Mouse (Mus musculus): ENCODE results near the gene Gm11027. TPM values are rescaled to one million over a fixed set of nuclear protein-coding genes. Genes with fewer than 3 reads are reported as not detected.
"Not testable (repeated sequence)": the region's sequence is repeated elsewhere in the genome, so short reads cannot be mapped to it uniquely, and the experiment has no call there.

The Gm11027 gene
- polyA plus RNA-seq (2011; ENCODE audit: insufficient read depth, insufficient read length, low replicate concordance, missing spikeins), result not detected in 2 replicates

DNA sequence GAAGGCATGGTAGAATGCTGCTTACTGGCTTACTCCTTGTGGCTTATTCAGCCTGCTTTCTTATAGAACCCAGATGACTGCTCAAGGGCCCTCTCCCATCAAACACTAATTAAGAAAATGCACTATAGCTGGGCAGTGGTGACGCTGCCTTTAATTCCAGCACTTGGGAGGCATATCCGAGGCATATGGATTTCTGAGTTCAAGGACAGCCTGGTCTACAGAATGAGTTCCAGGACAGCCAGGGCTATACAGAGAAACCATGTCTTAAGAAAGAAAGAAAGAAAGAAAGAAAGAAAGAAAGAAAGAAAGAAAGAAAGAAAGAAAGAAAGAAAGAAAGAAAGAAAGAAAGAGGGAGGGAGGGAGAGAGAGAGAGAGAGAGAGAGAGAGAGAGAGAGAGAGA, at the start of gene Gm11027:
Gene Gm11027, plus strand, starts transcription at position 301 of the 400 bp plus-strand sequence.
- 90% methylated on average over 2 of the region's 2 CpGs for WGBS
- H3K4me1 ChIP-seq (ENCODE audit: control insufficient read depth, insufficient read depth, low read length); H3K4me3 ChIP-seq (replicated peaks; ENCODE audit: control insufficient read depth, low read depth, low read length); H3K27ac ChIP-seq (ENCODE audit: control insufficient read depth, insufficient read depth, low read depth, low read length, poor library complexity): not testable (repeated sequence)

DNA sequence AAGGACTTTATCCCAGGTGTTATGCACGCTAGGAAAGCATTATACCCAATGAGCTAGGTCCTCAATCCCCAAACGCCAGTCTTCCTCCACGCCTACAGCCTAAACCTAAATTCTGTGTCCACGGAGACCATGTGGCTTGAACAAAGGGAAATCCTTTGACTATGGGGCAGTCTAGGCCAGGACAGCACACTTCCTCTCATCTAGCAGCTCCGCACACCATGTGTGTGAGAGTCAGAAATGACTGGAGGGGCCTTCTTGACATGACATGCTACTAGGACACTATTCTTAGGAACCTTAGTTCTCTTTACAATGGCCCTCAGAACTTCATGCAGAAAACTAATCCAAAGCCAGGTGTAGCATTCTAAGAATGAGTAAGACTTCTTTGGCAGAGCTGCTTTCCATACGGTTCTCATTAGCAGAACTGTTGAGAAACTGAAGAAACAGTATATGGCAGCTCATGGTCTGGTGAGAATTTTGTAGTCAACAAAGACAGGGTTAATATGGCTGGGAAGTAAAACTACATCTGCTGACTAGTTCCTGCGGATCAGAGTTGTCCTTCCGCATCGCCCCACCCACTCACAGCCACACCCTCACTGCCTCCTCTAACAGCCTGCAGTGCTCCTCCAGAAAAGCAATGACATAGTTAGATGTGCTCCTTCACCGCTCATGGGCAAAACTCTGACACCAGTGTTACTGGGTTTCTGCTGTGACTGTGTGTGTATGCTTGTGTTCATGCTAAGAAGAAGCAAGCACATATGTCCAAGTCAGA, 48.7 kb upstream of the Gm11027 start:
- Histone ChIP-seq H3K4me1 (ENCODE audit: control insufficient read depth, insufficient read depth, low read length) (no peaks in the 10 kb centered on the region), H3K27ac (ENCODE audit: control insufficient read depth, insufficient read depth, low read depth, low read length, poor library complexity) (no peak overlapping the region), H3K4me3 (replicated peaks; ENCODE audit: control insufficient read depth, low read depth, low read length) (no peak overlapping the region)
- TF ChIP-seq CTCF (IDR thresholded peaks at IDR 0.05; ENCODE audit: control insufficient read depth, insufficient read depth, low read length) (no peak), POLR2A (IDR thresholded peaks at IDR 0.05; ENCODE audit: borderline replicate concordance, control insufficient read depth, low read depth, low read length) (no peak)
- WGBS, result 87% methylated on average over 10 of the region's 10 CpGs

DNA sequence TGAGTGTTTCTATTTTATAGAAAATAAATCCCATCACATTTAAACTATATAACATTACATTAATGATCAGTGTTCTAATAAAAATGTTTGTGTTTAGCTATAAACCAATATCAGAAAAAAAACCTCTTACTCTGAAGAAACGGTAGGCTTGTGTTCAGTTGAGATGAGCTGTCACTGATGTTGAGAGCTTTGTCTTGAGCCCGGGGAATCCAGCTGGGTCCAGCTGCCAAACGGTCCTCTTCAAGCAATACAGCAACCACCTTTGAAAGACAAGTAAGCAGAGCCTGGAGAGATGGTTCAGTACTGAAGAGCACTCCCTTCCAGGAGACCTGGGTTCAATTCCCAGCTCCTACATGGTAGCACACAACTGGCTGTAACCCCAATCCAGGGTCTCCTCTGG, 45.7 kb upstream of the Gm11027 start:
- 89% methylated on average over 3 of the region's 3 CpGs for WGBS
- no peak for TF ChIP-seq POLR2A (IDR thresholded peaks at IDR 0.05; ENCODE audit: borderline replicate concordance, control insufficient read depth, low read depth, low read length)
- TF ChIP-seq CTCF (IDR thresholded peaks at IDR 0.05; ENCODE audit: control insufficient read depth, insufficient read depth, low read length), result no peak
- no peak overlapping the region for H3K4me3 ChIP-seq (replicated peaks; ENCODE audit: control insufficient read depth, low read depth, low read length)
- no peak overlapping the region for H3K27ac ChIP-seq (ENCODE audit: control insufficient read depth, insufficient read depth, low read depth, low read length, poor library complexity)
- H3K4me1 ChIP-seq (ENCODE audit: control insufficient read depth, insufficient read depth, low read length), result no peaks in the 10 kb centered on the region

DNA sequence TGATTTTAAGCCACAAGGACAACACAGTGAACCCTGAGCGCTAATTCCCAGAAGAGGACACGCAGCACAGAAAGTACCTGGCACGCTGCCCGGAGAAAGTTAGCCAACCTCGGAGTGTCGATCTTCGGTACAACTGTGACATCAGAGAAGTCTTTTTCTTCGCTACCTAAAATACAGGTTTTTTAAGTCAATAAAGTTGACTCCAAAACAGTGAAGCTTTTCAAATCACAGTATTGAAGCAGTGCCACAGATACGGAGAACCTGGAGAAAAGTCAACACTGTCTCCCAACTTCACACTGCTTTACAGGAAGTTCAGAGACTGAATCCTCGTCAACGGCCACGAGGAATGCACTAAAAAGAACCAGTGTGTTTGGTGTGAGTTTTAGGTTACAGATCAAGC, 43.6 kb upstream of the Gm11027 start:
- Histone ChIP-seq H3K27ac (ENCODE audit: control insufficient read depth, insufficient read depth, low read depth, low read length, poor library complexity) (no peak overlapping the region), H3K4me1 (ENCODE audit: control insufficient read depth, insufficient read depth, low read length) (no peaks in the 10 kb centered on the region), H3K4me3 (replicated peaks; ENCODE audit: control insufficient read depth, low read depth, low read length) (no peak overlapping the region)
- TF ChIP-seq CTCF (IDR thresholded peaks at IDR 0.05; ENCODE audit: control insufficient read depth, insufficient read depth, low read length) (no peak), POLR2A (IDR thresholded peaks at IDR 0.05; ENCODE audit: borderline replicate concordance, control insufficient read depth, low read depth, low read length) (no peak)
- 74% methylated on average over 12 of the region's 12 CpGs for WGBS

DNA sequence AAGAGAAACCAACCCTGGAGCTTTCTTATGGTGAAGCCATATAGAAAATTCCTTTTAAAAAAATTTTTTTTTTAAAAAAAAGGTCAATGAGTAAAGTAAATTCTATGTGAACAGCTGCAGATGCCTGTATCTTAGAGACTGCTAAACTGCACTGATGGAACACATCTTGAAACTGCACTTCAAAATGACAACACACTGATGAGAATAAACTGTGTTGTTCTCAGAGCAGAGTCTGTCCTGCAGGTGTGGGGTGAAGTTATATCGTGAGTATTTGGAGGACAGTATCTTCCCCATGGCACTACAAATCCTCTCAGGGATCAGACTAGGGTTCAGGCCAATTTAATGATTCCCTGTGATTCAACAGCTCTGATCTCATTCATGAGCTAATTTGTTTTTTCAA, 43.1 kb upstream of the Gm11027 start:
- no peak overlapping the region for H3K27ac ChIP-seq (ENCODE audit: control insufficient read depth, insufficient read depth, low read depth, low read length, poor library complexity)
- TF ChIP-seq CTCF (IDR thresholded peaks at IDR 0.05; ENCODE audit: control insufficient read depth, insufficient read depth, low read length) (no peak), POLR2A (IDR thresholded peaks at IDR 0.05; ENCODE audit: borderline replicate concordance, control insufficient read depth, low read depth, low read length) (no peak)
- H3K4me1 ChIP-seq (ENCODE audit: control insufficient read depth, insufficient read depth, low read length), result no peaks in the 10 kb centered on the region
- no peak overlapping the region for H3K4me3 ChIP-seq (replicated peaks; ENCODE audit: control insufficient read depth, low read depth, low read length)
- 80% methylated on average over 1 of the region's 1 CpGs for WGBS

DNA sequence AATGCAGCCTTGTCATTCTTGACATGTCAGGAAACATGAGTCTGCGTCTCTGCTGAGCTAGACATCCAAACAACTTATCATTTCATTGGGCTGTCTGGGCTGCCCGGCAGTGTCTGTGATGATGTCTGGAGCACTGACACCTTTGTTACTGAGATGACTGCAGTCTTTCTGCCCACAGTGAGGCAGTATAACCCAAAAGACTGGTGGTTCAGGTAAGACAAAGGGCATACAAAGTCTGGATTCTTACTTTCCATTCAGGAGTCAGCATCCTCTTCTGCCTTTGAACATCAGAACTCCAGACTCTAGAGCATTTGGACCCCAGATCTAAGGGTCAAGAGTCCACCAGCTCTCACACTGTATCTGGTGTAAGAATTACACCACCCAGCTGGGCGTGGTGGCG, 39.8 kb upstream of the Gm11027 start:
- Histone ChIP-seq H3K4me3 (replicated peaks; ENCODE audit: control insufficient read depth, low read depth, low read length) (no peak overlapping the region), H3K4me1 (ENCODE audit: control insufficient read depth, insufficient read depth, low read length) (no peaks in the 10 kb centered on the region), H3K27ac (ENCODE audit: control insufficient read depth, insufficient read depth, low read depth, low read length, poor library complexity) (no peak overlapping the region)
- 81% methylated on average over 4 of the region's 4 CpGs for WGBS
- TF ChIP-seq POLR2A (IDR thresholded peaks at IDR 0.05; ENCODE audit: borderline replicate concordance, control insufficient read depth, low read depth, low read length) (no peak), CTCF (IDR thresholded peaks at IDR 0.05; ENCODE audit: control insufficient read depth, insufficient read depth, low read length) (no peak)

DNA sequence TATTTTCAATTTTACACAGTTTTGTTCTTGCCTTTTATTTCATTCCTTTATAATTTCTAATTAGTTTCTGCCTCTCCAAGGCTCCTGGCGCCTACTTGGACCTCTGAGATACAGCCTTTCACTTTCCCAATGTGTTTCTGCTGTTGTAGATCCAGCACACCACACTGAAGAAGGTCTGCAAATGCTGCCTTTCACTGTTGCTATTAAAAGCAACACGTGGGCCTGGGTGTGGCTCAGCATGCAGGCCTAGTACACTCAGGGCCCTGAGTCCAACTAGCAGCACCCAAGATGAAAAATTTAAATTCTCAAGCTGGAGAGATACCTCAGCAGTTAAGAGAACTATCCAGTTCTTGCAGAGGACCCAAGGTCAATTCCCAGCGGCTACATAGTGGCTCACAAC, 38.5 kb upstream of the Gm11027 start:
- TF ChIP-seq POLR2A (IDR thresholded peaks at IDR 0.05; ENCODE audit: borderline replicate concordance, control insufficient read depth, low read depth, low read length) (no peak), CTCF (IDR thresholded peaks at IDR 0.05; ENCODE audit: control insufficient read depth, insufficient read depth, low read length) (no peak)
- no peak overlapping the region for H3K27ac ChIP-seq (ENCODE audit: control insufficient read depth, insufficient read depth, low read depth, low read length, poor library complexity)
- no peaks in the 10 kb centered on the region for H3K4me1 ChIP-seq (ENCODE audit: control insufficient read depth, insufficient read depth, low read length)
- WGBS, result 80% methylated on average over 3 of the region's 3 CpGs
- H3K4me3 ChIP-seq (replicated peaks; ENCODE audit: control insufficient read depth, low read depth, low read length), result no peak overlapping the region

DNA sequence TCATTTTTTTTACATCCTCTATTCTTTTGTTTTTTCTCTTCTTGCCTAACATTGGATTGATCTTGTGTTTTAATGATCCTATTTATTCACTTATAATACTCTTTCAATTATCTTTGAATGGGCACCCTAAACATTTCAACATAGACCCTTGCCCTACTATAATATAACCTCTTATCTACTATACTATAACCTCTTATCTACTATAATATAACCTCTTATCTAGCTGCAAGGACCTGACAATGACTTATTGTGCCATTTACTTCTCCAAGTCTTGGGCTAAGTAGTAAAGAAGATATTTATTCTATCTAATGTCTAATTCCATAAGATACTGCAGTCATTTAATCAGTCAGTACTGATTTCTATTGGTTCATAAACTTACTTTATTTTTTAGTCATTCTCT, 36.8 kb upstream of the Gm11027 start:
- Histone ChIP-seq H3K4me3 (replicated peaks; ENCODE audit: control insufficient read depth, low read depth, low read length) (no peak overlapping the region), H3K27ac (ENCODE audit: control insufficient read depth, insufficient read depth, low read depth, low read length, poor library complexity) (no peak overlapping the region), H3K4me1 (ENCODE audit: control insufficient read depth, insufficient read depth, low read length) (no peaks in the 10 kb centered on the region)
- TF ChIP-seq CTCF (IDR thresholded peaks at IDR 0.05; ENCODE audit: control insufficient read depth, insufficient read depth, low read length), result no peak
- no peak for TF ChIP-seq POLR2A (IDR thresholded peaks at IDR 0.05; ENCODE audit: borderline replicate concordance, control insufficient read depth, low read depth, low read length)

DNA sequence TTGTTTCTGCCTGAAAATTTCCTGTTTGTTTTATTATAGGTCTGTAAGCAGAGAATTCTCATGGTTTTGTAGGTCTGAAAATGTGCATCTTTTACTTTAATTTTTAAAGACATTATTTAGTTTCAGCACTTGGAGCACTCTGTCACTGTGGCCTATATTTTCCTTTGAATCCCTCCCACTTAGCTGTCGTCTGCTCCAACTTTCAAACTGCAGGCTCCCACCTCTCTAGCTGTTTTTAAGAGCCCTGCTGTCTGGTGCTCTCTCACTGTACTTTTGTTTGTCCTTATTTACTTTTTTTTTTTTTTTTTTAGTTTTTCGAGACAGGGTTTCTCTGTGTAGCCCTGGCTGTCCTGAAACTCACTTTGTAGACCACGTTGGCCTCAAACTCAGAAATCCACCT, 36.4 kb upstream of the Gm11027 start:
- TF ChIP-seq POLR2A (IDR thresholded peaks at IDR 0.05; ENCODE audit: borderline replicate concordance, control insufficient read depth, low read depth, low read length) (no peak), CTCF (IDR thresholded peaks at IDR 0.05; ENCODE audit: control insufficient read depth, insufficient read depth, low read length) (no peak)
- Histone ChIP-seq H3K4me1 (ENCODE audit: control insufficient read depth, insufficient read depth, low read length) (no peaks in the 10 kb centered on the region), H3K27ac (ENCODE audit: control insufficient read depth, insufficient read depth, low read depth, low read length, poor library complexity) (no peak overlapping the region), H3K4me3 (replicated peaks; ENCODE audit: control insufficient read depth, low read depth, low read length) (no peak overlapping the region)
- 83% methylated on average over 3 of the region's 3 CpGs for WGBS

Measured in bone marrow, adult 2 months (tissue).